Mouse (Mus musculus) kidney, embryonic 14.5 days (tissue): ENCODE measurements around the gene Laptm4a. TPM values are rescaled to one million over a fixed set of nuclear protein-coding genes. Genes with fewer than 3 reads are reported as not detected.

Experiments used
- ATAC-seq: fragments of 200-750 bp; cut with Nextera tagmentation; 2 replicates; pipeline ENCODE4 v1.8.0; 2017; ENCODE audit warnings: moderate number of reproducible peaks, mild to moderate bottlenecking, moderate TSS enrichment, moderate library complexity; ENCODE audit not compliant: low FRiP score, low TSS enrichment
- H3K27ac ChIP-seq: fragments of 300-500 bp; sonication (generic); 2 replicates; pipeline ENCODE4 v1.5.1; 2014; ENCODE audit warnings: low read depth, mild to moderate bottlenecking, low read length, moderate library complexity, mixed read lengths
- H3K27me3 ChIP-seq: fragments of 300-500 bp; sonication (generic); 2 replicates; pipeline ENCODE4 v1.6.1; 2014; ENCODE audit warnings: mild to moderate bottlenecking, low read length; ENCODE audit not compliant: control insufficient read depth, insufficient read depth
- H3K36me3 ChIP-seq: fragments of 300-500 bp; sonication (generic); 2 replicates; pipeline ENCODE4 v1.6.1; 2014; ENCODE audit warnings: low read length, mixed read lengths; ENCODE audit not compliant: control insufficient read depth, insufficient read depth
- H3K4me1 ChIP-seq: fragments of 300-500 bp; sonication (generic); 2 replicates; pipeline ENCODE4 v1.6.1; 2014; ENCODE audit warnings: low read length, mixed read lengths; ENCODE audit not compliant: control insufficient read depth, insufficient read depth
- H3K4me2 ChIP-seq: fragments of 300-500 bp; sonication (generic); replicated peaks from 2 replicates; pipeline ENCODE4 v1.6.1; 2014; ENCODE audit warnings: low read depth, mild to moderate bottlenecking, low read length
- H3K4me3 ChIP-seq: fragments of 300-500 bp; sonication (generic); 2 replicates; pipeline ENCODE4 v1.5.1; 2014; ENCODE audit warnings: mild to moderate bottlenecking, low read length
- H3K9ac ChIP-seq: fragments of 300-500 bp; sonication (generic); 2 replicates; pipeline ENCODE4 v1.6.1; 2014; ENCODE audit warnings: low read depth, mild to moderate bottlenecking, low read length, moderate library complexity
- H3K9me3 ChIP-seq: fragments of 300-500 bp; sonication (generic); 2 replicates; pipeline ENCODE4 v1.6.1; 2016; ENCODE audit warnings: low read length; ENCODE audit not compliant: control insufficient read depth
- WGBS: fragments of 180-500 bp; shearing (Covaris S2); extraction: QIAGEN DNeasy Blood & Tissue Kit; methylation state at CpG from one replicate; pipeline ENCODE4 v1.1.7; 2014; 5-methylcytosine and 5-hydroxymethylcytosine counted together
- polyA plus RNA-seq: library from polyadenylated mRNA; unstranded; fragments of >200 nt; fragmentation: Nextera tagmentation; extraction: Ambion mirVana; gene quantifications from 2 replicates; pipeline ENCODE4 v1.2.1, GENCODE M21; 2014

The Laptm4a gene
- polyA plus RNA-seq, 1 experiment from 2014 or later, result 140 TPM

GRCm38 (mm10) chr12:8884426-8885145, 36.9 kb upstream of the Laptm4a start:
- H3K9ac ChIP-seq, result no peak overlapping the region
- H3K4me1 ChIP-seq, result peaks cover 17% of the 10 kb centered on the region
- WGBS, result 23% methylated on average over 13 of the region's 13 CpGs
- H3K27ac ChIP-seq, result no peak overlapping the region
- H3K27me3 ChIP-seq, result no peaks in the 10 kb centered on the region; the same call in 1 of the 2 replicates
- ATAC-seq, result peak; percentile 66
- H3K36me3 ChIP-seq, result no peaks in the 10 kb centered on the region
- no peaks in the 10 kb centered on the region for H3K9me3 ChIP-seq
- no peak overlapping the region for H3K4me3 ChIP-seq
- H3K4me2 ChIP-seq, result peak overlapping the region; percentile 15

- Histone ChIP-seq H3K4me3 (no peak overlapping the region), H3K4me2 (peak overlapping the region; percentile 15), H3K9me3 (no peaks in the 10 kb centered on the region), H3K27ac (no peak overlapping the region), H3K27me3 (no peaks in the 10 kb centered on the region; the same call in 1 of the 2 replicates), H3K36me3 (no peaks in the 10 kb centered on the region), H3K9ac (no peak overlapping the region), H3K4me1 (peaks cover 17% of the 10 kb centered on the region)
- peak; percentile 37; the same call in 1 of the 2 replicates for ATAC-seq
- WGBS, result 5% methylated on average over 4 of the region's 4 CpGs
Measured at GRCm38 (mm10) chr12:8885146-8885543, 36.3 kb upstream of the Laptm4a start.

GRCm38 (mm10) chr12:8885950-8886349, 35.5 kb upstream of the Laptm4a start:
- no peak for ATAC-seq
- Histone ChIP-seq H3K27me3 (no peaks in the 10 kb centered on the region; the same call in 1 of the 2 replicates), H3K4me2 (no peak overlapping the region), H3K4me3 (no peak overlapping the region), H3K4me1 (peaks cover 17% of the 10 kb centered on the region), H3K9ac (no peak overlapping the region), H3K27ac (no peak overlapping the region), H3K36me3 (no peaks in the 10 kb centered on the region), H3K9me3 (no peaks in the 10 kb centered on the region)
- WGBS, result 56% methylated on average over 3 of the region's 3 CpGs

GRCm38 (mm10) chr12:8888445-8888844, 33.0 kb upstream of the Laptm4a start:
- no peaks in the 10 kb centered on the region for H3K9me3 ChIP-seq
- no peak overlapping the region for H3K4me3 ChIP-seq
- H3K4me1 ChIP-seq, result peaks cover 20% of the 10 kb centered on the region
- H3K27me3 ChIP-seq, result no peaks in the 10 kb centered on the region; the same call in 1 of the 2 replicates
- no peak overlapping the region for H3K9ac ChIP-seq
- no peak overlapping the region for H3K4me2 ChIP-seq
- ATAC-seq, result no peak
- no peaks in the 10 kb centered on the region for H3K36me3 ChIP-seq
- no peak overlapping the region for H3K27ac ChIP-seq
- 56% methylated on average over 7 of the region's 7 CpGs for WGBS

GRCm38 (mm10) chr12:8889117-8889665, 32.3 kb upstream of the Laptm4a start:
- Histone ChIP-seq H3K9me3 (no peaks in the 10 kb centered on the region), H3K4me1 (peaks cover 22% of the 10 kb centered on the region), H3K36me3 (no peaks in the 10 kb centered on the region), H3K4me3 (no peak overlapping the region), H3K27me3 (no peaks in the 10 kb centered on the region; the same call in 1 of the 2 replicates), H3K4me2 (no peak overlapping the region), H3K27ac (no peak overlapping the region), H3K9ac (no peak overlapping the region)
- WGBS, result 21% methylated on average over 10 of the region's 10 CpGs
- peak; percentile 20; the same call in 1 of the 2 replicates for ATAC-seq

- Histone ChIP-seq H3K4me2 (peak overlapping the region; percentile 39), H3K4me3 (peak overlapping the region; percentile 22; the same call in 1 of the 2 replicates), H3K36me3 (no peaks in the 10 kb centered on the region), H3K4me1 (0 out of 2 replicates have a peak, but pooled peaks cover 5% of the 10 kb centered on the region), H3K9ac (no peak overlapping the region; the same call in 1 of the 2 replicates), H3K9me3 (no peaks in the 10 kb centered on the region), H3K27me3 (no peaks in the 10 kb centered on the region), H3K27ac (no peak overlapping the region)
- 22% methylated on average over 18 of the region's 21 CpGs for WGBS
- ATAC-seq, result 0 out of 2 replicates have a peak, but pooled peaks have one; percentile 20
Measured at GRCm38 (mm10) chr12:8892876-8893532, 28.5 kb upstream of the Laptm4a start.

- no peak for ATAC-seq
Measured at GRCm38 (mm10) chr12:8897140-8897539, 24.3 kb upstream of the Laptm4a start.

GRCm38 (mm10) chr12:8898879-8899785, 22.3 kb upstream of the Laptm4a start:
- H3K27me3 ChIP-seq, result no peaks in the 10 kb centered on the region
- H3K4me1 ChIP-seq, result peaks cover 9% of the 10 kb centered on the region; the same call in 1 of the 2 replicates
- WGBS, result 76% methylated on average over 19 of the region's 19 CpGs
- no peaks in the 10 kb centered on the region for H3K9me3 ChIP-seq
- H3K4me2 ChIP-seq, result no peak overlapping the region
- no peak for ATAC-seq
- H3K9ac ChIP-seq, result no peak overlapping the region
- no peak overlapping the region for H3K27ac ChIP-seq
- H3K4me3 ChIP-seq, result no peak overlapping the region
- H3K36me3 ChIP-seq, result no peaks in the 10 kb centered on the region

More at GRCm38 (mm10) chr12:8897140-8897539, 24.3 kb upstream of the Laptm4a start:
- Histone ChIP-seq H3K4me1 (peaks cover 14% of the 10 kb centered on the region; the same call in 1 of the 2 replicates), H3K4me2 (no peak overlapping the region), H3K36me3 (no peaks in the 10 kb centered on the region), H3K27ac (no peak overlapping the region), H3K27me3 (no peaks in the 10 kb centered on the region), H3K9me3 (no peaks in the 10 kb centered on the region), H3K4me3 (no peak overlapping the region), H3K9ac (no peak overlapping the region)
- WGBS, result 24% methylated on average over 7 of the region's 7 CpGs
